10 mouse cellular contexts compared by ENCODE assay signal in genomic region chr4:48470977-48471376, GRCm38 (mm10). TPM values are rescaled to one million over a fixed set of nuclear protein-coding genes. Genes with fewer than 3 reads are reported as not detected.
A peak's percentile ranks its signal among the peaks of the same experiment; 100 is the strongest.
DNase-seq lines count a peak whose midpoint lies in the region; ATAC-seq and TF ChIP-seq lines count a peak whose summit lies in the region.
"Had no signal": no experiment of that assay in that cellular context is flagged by ENCODE, and none has a peak within 500 bp of the region (broad histone marks: within the 10 kb centered on the region; RNA-seq: fewer than 3 reads in every experiment).

No protein-coding gene starts in this region.

- ATAC-seq in neural tube, embryonic 13.5 days (ENCODE audit: low read depth) = no peak
- no peak for ATAC-seq in liver, embryonic 12.5 days
- no peak for ATAC-seq in stomach, embryonic 16.5 days (ENCODE audit: insufficient read depth, low FRiP score)

- peak overlapping the region; percentile 95 for H3K4me2 ChIP-seq in neural tube, embryonic 13.5 days
- peak overlapping the region; percentile 96 for H3K4me2 ChIP-seq in liver, embryonic 12.5 days
- H3K4me2 ChIP-seq in stomach, embryonic 16.5 days (ENCODE audit: low read depth, low read length) = peak overlapping the region; percentile 81

- 37% methylated on average over 1 of the region's 1 CpGs for WGBS in neural tube, embryonic 13.5 days
- WGBS in liver, embryonic 12.5 days (ENCODE audit: insufficient replicate concordance) = 56% methylated on average over 1 of the region's 1 CpGs
- WGBS in stomach, embryonic 16.5 days = 69% methylated on average over 1 of the region's 1 CpGs
- WGBS in thymus, adult 2 months = 63% methylated on average over 1 of the region's 1 CpGs

- H3K36me3 ChIP-seq in neural tube, embryonic 13.5 days = peaks cover 20% of the 10 kb centered on the region
- H3K36me3 ChIP-seq in liver, embryonic 12.5 days = peaks cover 22% of the 10 kb centered on the region
- H3K36me3 ChIP-seq in stomach, embryonic 16.5 days (ENCODE audit: control insufficient read depth, insufficient read depth, low read length) = peaks cover 3% of the 10 kb centered on the region; the same call in 1 of the 2 replicates
- H3K36me3 ChIP-seq in thymus, adult 2 months (ENCODE audit: control insufficient read depth, insufficient read depth, low read length) = peaks cover 18% of the 10 kb centered on the region

- peak; percentile 53 for DNase-seq in heart, adult 11 months
- no peak for DNase-seq in heart, postnatal 25 days (ENCODE audit: low spot score)
- no peak for DNase-seq in neural tube, embryonic 10.5 days (ENCODE audit: extremely low spot score, low spot score)
- DNase-seq in thymus, adult 2 months = no peak
- no peak for DNase-seq in adrenal gland, adult (ENCODE audit: inconsistent age in 2 of 2, low spot score in 1 of 2)
- DNase-seq: cerebellum, postnatal 14 days; gastrocnemius, postnatal 25 days had no signal

- no peaks in the 10 kb centered on the region for H3K27me3 ChIP-seq in neural tube, embryonic 13.5 days
- no peaks in the 10 kb centered on the region for H3K27me3 ChIP-seq in liver, embryonic 12.5 days (replicated peaks)
- H3K27me3 ChIP-seq in stomach, embryonic 16.5 days (ENCODE audit: control insufficient read depth, insufficient read depth, low read length) = no peaks in the 10 kb centered on the region
- no peaks in the 10 kb centered on the region for H3K27me3 ChIP-seq in thymus, adult 2 months (ENCODE audit: control insufficient read depth, insufficient read depth, low read length)

- H3K9me3 ChIP-seq in neural tube, embryonic 13.5 days = no peaks in the 10 kb centered on the region
- no peaks in the 10 kb centered on the region for H3K9me3 ChIP-seq in liver, embryonic 12.5 days (replicated peaks)
- no peaks in the 10 kb centered on the region for H3K9me3 ChIP-seq in stomach, embryonic 16.5 days (replicated peaks; ENCODE audit: control insufficient read depth, low read length)

- no peak overlapping the region for H3K4me3 ChIP-seq in neural tube, embryonic 13.5 days
- H3K4me3 ChIP-seq in liver, embryonic 12.5 days = no peak overlapping the region; the same call in 1 of the 2 replicates
- H3K4me3 ChIP-seq in stomach, embryonic 16.5 days (replicated peaks; ENCODE audit: low read length) = peak overlapping the region; percentile 98; the same call in 1 of the 2 replicates
- no peak overlapping the region for H3K4me3 ChIP-seq in thymus, adult 2 months (ENCODE audit: control insufficient read depth, insufficient read depth, low read length)

- H3K27ac ChIP-seq in neural tube, embryonic 13.5 days (replicated peaks) = no peak overlapping the region
- H3K27ac ChIP-seq in liver, embryonic 12.5 days = no peak overlapping the region
- no peak overlapping the region for H3K27ac ChIP-seq in stomach, embryonic 16.5 days (ENCODE audit: low read length)
- no peak overlapping the region for H3K27ac ChIP-seq in thymus, adult 2 months (ENCODE audit: control insufficient read depth, insufficient read depth, low read length)

- no peak for TF ChIP-seq CTCF in thymus, adult 2 months (IDR thresholded peaks at IDR 0.05; ENCODE audit: borderline replicate concordance, control insufficient read depth, extremely low read depth, insufficient read depth, low read length, poor library complexity)

- H3K9ac ChIP-seq in neural tube, embryonic 13.5 days = peak overlapping the region; percentile 95
- no peak overlapping the region for H3K9ac ChIP-seq in liver, embryonic 12.5 days
- H3K9ac ChIP-seq in stomach, embryonic 16.5 days (ENCODE audit: low read length) = peak overlapping the region; percentile 3; the same call in 1 of the 2 replicates

- H3K4me1 ChIP-seq in neural tube, embryonic 13.5 days (replicated peaks) = peaks cover 24% of the 10 kb centered on the region
- H3K4me1 ChIP-seq in liver, embryonic 12.5 days = peaks cover 23% of the 10 kb centered on the region
- H3K4me1 ChIP-seq in stomach, embryonic 16.5 days (ENCODE audit: control insufficient read depth, insufficient read depth, low read length) = peaks cover 14% of the 10 kb centered on the region
- peaks cover 3% of the 10 kb centered on the region; the same call in 1 of the 2 replicates for H3K4me1 ChIP-seq in thymus, adult 2 months (replicated peaks; ENCODE audit: control insufficient read depth, insufficient read depth, low read length)

- no peak for TF ChIP-seq POLR2A in thymus, adult 2 months (IDR thresholded peaks at IDR 0.05; ENCODE audit: control insufficient read depth, extremely low read depth, insufficient read depth, low read length, poor library complexity)

- intact Hi-C loops in heart, postnatal 25 days (cut with DNase I) = no loop called here

RNA-seq across cellular contexts. Expression of gene Tex10, which starts 2.3 kb away (rescaled TPM):
- 1 to 10 TPM; 7.6 to 8.2 TPM for total RNA-seq in heart, postnatal 25 days (2021)
- polyA plus RNA-seq in neural tube, embryonic 13.5 days (2015; fragmentation: Nextera tagmentation; extraction: Ambion mirVana) = 39.7 and 40.8 TPM in 2 replicates
- 36.7 and 36.8 TPM in 2 replicates for polyA plus RNA-seq in liver, embryonic 12.5 days (2016; fragmentation: Nextera tagmentation; extraction: Ambion mirVana)
- 47.6 and 49.4 TPM in 2 replicates for polyA plus RNA-seq in stomach, embryonic 16.5 days (2015; fragmentation: Nextera tagmentation; extraction: Ambion mirVana)
- 20.3 and 22.3 TPM in 2 replicates for polyA plus RNA-seq in thymus, adult 2 months (2012; rRNA removed)
